Mouse (Mus musculus) right cerebral cortex, postnatal 10 days (tissue): ENCODE data around the gene Clstn1.

Experiments used
- DNase-seq, 2 experiments: peaks; one replicate each; pipeline ENCODE4 v3.0.0; 2021; ENCODE audit warnings: low spot score in 2 of 2

Clstn1 gene

DNA sequence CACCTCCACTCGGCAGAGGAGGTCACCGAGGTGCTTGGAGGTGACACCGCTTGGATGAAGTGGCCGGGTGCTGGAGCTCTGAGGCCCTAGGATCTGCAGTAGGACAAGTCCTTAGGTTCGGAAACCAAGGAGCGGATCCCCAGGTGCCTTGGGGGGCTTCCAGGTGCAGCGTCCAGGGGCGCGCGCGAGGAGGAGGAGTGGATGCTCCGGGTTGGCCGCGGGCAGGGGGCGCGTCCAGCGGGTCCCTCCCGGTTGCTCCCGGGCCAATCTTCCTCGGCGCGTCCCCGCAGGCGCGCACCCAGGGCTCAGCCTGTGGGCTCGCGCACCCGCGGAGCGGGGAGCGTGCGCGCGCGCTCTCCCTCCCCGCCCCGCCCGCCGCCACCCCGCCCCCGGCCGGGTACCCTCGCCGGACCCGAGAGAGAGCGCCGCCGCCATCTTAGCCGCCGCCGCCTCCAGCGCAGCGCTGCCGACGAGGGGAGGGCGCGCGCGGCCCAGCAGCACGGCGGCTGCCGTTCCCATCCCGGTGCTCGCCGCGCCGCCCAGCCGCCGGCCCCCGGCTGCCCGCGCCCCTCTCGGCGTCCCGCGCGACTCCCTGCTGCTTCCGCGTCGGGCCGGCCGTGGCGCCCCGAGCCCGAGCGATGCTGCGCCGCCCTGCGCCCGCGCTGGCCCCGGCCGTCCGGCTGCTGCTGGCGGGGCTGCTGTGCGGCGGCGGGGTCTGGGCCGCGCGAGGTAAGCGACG is at the start of gene Clstn1:
Gene Clstn1, plus strand, starts transcription at position 425 of the 739 bp plus-strand sequence.
- DNase-seq: peak; percentile 77 to 80

- DNase-seq: no peak
Observed at GRCm38 (mm10) chr4:149539441-149539840, 46.8 kb upstream of the Clstn1 start.

GRCm38 (mm10) chr4:149541935-149542334 is 44.3 kb upstream of the Clstn1 start:
- no peak for DNase-seq

DNA sequence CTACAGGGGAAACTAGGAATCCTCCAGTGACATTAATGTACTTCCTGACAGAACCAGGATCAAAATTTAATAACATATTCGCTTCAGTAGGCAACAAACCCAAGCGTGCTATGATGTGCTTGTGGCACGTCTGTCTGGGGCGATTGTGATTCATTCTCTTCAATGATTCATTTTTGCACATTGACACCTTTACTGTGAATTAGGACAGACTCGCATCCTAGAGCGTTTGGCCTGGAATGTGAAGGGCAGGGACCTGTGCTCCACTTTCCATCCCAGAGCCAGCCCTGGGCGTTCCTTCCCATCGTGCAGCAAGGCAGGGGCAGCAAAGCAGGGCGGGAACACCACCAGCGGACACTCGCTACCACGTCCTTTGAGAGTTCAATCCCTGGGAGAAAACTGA is 43.8 kb upstream of the Clstn1 start:
- DNase-seq: no peak

GRCm38 (mm10) chr4:149542927-149543553 is 43.2 kb upstream of the Clstn1 start:
- DNase-seq: peak; percentile 81 to 89

DNA sequence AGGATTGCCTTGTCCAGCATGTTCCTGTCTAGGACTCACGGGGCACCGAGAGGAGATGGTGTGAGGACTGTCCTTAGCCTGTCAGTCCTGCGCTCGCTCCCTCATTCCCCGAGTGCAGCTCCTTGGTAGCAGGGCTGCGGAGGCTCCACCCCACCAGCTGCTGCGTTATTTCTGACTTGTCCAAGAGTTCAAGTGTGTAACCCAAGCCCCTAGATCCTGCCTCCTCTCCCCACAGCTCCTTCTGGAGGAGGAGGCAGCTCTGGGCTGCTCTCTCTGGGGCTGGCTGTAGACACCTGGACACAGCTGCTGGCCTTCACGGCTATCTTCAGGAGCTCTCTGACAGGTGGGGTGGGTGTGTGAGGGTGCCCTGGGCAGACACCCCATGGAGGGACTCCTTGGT is 41.4 kb upstream of the Clstn1 start:
- no peak for DNase-seq

- DNase-seq: no peak
Observed at GRCm38 (mm10) chr4:149546797-149547444, 39.3 kb upstream of the Clstn1 start.

DNA sequence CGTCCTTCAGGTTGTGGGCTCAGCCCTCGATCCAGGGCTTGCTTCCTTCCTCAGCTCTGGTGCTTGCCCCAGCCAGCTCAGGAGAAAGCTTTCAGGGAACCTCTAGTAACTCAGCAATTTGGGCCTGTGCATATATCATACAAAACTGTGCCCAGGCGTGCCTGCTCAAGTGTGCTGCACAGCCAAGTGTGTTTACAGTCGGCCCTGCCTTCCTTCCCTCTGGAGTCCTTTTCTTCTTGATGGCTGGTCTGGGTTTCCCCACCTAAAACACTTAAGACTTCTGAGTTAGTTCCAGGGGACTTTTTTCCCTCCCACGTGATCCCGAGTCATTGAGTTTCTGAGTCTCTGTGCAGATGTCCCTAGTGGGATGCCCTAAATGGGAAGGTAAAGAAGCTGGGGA is 38.7 kb upstream of the Clstn1 start:
- DNase-seq: no peak

DNA sequence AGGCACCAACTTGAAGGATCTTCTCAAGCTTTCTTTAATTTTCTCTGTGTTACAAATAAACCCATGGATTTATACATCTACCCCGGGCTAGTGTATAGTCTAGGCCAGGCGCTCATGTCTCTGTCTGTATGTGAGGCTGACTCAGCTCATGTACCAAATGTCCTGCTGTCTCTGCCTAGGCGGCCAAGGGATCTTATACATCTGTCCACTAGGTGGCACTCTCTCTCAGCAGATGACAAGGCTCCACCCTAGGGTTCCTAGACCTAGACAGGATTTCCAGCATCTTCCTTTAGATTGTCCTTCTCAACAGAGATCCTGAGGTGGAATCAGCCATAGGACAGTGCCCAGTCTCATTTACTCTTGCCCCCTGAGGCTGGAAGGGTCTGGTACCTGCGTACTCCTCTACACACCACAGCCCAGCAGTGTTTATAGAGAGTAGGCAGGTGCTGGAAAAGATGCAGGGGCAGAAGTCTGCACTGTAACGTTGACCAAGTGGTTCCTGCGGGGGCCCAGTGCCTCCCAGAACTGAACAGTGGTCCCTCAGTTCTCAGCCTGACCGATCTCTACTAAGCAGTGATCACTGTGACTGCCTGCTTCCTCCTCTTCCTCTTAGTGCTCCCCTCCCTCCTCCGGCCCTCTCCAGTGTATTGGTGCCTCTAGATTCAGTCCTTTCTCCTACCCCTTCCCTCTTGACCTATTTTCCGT is 36.9 kb upstream of the Clstn1 start:
- peak; percentile 89 to 91 for DNase-seq

DNA sequence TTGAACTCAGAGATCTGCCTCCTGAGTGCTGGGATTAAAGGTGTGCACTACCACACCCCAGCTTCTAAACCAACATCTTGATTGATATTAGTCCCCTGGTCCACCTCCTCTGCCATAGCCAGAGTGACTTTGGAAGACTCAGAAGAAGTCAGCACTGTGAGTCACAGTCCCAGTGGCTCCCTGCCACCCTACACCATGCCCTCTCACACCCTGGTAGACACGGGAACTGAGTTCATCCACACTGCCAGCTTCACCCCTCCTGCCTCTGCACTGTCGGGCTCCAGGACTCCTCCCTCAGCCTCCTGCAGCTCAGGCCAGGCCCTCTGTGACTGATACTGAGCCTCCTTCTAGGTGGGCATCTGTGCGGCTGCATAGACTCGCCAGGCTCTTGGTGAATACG is 35.4 kb upstream of the Clstn1 start:
- no peak for DNase-seq

- DNase-seq: no peak
Observed at GRCm38 (mm10) chr4:149551696-149552095, 34.6 kb upstream of the Clstn1 start.

GRCm38 (mm10) chr4:149553834-149554233 is 32.4 kb upstream of the Clstn1 start:
- DNase-seq: no peak

DNA sequence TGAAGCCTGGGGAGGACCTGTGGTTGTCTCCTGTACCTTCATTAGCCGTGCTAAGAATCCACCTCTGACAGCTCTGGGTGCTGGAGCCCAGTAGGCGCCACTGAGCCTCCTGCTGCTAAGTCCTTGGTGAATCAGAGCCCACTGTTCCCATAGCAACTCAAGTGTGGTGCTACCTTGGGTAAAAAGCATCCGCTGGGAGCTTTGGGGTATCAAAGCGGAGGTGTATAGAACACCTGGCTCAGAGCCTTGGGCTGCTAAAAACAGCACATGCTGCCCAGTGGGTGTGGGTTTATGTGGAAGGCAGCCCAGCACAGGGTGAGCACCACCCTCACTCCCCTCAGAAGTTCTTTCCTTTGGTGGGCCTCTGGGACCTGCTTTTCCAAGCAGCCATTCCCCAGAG is 30.2 kb upstream of the Clstn1 start:
- DNase-seq: peak; percentile 76 to 85

GRCm38 (mm10) chr4:149557905-149558304 is 28.4 kb upstream of the Clstn1 start:
- DNase-seq: no peak

DNA sequence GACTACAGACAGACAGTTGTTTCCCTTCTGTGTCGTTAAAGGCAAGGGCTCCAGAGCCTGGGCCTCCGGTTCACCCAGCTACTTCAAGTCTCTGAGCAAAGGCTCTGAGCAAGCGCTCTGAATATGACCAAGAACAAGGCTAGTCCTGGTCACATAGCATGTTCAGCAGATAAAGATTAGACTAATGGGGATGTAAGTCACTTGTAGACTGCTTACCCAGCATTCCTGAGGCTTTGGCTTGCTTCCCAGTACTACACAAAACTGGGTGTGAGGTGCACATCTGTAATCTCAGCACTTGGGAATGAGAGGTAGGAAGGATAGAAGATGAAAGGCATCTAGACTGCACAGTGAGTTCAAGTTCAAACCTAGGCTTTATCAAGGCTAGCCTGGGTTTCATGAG is 27.9 kb upstream of the Clstn1 start:
- no peak for DNase-seq

GRCm38 (mm10) chr4:149561392-149561791 is 24.9 kb upstream of the Clstn1 start:
- no peak for DNase-seq

DNA sequence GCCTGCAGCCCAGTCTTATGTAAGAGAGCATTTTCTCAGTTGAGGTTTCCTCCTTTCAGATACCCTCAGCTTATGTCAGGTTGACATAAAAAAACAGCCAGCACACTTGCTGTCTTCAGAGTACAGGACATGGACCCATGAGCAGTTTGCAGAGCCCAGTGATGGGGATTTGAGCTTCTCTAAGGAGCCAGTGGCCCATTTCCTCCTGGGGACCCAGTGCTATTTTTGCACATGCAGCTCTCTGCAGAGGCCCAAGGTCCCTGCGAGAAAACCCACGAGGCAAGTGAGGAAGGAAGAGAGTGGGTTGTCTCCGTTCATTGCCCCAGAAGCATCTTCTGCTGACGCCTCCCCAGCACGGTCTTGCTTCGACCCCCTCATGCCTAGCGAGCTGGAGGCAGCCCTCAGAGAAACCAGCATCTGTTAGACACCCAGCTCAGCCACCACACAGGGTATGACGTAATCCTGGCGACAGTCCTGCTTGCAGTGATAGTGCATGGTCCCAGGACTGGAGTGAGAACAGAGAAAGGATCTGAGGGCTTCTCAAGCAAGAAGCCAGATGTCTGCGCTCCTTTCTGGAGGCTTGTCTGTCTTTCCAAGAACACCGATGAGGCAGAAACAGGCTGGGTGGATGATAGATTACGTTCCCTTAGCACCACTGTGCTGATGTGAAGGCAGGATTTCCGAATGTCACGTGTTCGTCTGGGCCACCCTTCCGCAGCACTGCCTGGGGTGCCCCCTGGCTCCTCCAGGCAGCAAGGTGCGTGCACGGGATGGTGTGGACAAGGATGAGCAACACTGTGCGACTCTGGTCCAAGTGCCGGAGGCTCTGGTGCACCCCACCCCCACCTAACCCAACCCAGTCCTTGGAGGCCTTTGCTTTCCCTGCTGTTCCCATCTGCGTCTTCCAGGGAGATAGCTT is 24.0 kb upstream of the Clstn1 start:
- peak; percentile 86 to 89 for DNase-seq

GRCm38 (mm10) chr4:149562905-149563347 is 23.3 kb upstream of the Clstn1 start:
- peak; percentile 68 to 72 for DNase-seq

DNA sequence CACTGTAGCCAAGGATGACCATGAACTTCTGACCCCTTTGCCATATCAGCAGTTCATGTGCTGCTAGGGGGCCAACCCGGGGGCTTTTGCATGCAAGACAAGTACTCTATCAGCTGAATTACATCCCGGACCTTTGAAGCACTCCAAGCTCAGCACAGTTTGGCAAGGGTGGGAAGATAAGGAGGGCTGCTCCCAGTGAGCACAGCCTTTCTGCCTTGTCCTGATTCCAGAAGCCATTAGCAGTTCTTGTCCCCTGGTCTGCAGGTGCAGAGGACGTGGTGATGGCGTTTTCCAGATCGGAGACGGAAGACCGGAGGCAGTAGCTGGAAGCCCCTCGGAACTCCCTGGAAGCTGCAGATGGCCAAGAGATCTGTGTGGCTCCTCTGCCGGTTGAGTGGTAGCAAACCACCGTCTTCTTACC is 22.3 kb upstream of the Clstn1 start:
- DNase-seq: no peak

DNA sequence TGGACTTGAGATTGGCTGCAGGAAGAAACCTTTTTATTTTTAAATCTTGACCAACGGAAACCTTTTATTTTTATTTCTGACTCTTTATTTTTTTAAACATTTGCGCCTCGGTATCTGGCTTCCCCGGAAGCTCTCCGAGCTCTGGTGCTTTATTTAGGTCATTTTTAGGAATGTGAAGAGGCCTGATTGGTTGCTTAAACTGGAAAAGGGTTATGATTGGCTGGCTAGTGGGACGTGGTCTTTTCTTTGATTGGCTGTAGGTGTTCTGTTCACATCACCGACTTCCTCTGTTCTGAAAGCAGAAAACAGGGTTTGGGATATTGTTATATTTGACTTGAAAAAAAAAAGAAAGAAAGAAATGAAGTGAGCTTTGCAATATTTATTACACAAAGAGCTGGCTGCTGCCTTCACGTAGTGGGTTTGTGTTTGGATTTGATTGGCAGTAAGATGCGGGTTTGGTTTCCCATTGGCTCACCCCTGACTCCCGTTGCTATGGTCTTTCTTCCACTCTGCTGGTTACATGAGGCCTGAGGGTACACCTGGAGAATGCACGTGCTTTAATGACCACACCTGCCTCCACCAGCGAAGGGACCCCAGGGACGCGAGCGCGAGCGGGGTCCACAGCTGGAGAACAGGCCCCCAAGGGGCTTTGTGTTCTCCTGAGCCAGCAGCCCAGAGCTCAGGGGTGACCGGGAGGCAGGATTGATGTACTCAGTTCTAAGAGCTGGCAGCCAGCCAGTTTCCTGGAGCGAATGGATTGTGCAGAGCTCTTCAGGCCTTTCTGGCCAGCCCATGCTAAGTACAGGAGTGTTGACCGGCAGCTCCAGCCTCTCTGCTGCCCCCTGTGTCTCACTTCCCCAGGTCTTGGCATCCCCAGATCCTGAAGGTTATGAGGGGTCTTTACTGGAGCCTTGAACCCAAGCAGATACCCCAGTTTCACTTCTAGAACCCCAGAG is 21.5 kb upstream of the Clstn1 start:
- DNase-seq: peak; percentile 82 to 85
